Comparison of ENCODE assay signal across 1 mouse cellular context in genomic region chr11:103158621-103159478, GRCm38 (mm10).
TF ChIP-seq lines count a peak whose summit lies in the region.

No protein-coding gene starts in this region.

TF ChIP-seq in MEL, 35 proteins besides CTCF, POLR2A, EP300 and RAD21:
- 0 out of 2 replicates have a peak, but pooled peaks have one; percentile 80 for TF ChIP-seq CHD1 (IDR thresholded peaks at IDR 0.05; ENCODE audit: low read depth, low read length)
- peak; percentile 43; the same call in 1 of the 2 replicates for TF ChIP-seq TBP (IDR thresholded peaks at IDR 0.05; ENCODE audit: low read depth, low read length)
- TF ChIP-seq TAL1 (IDR thresholded peaks at IDR 0.05; ENCODE audit: low read length), result no peak
- peak; percentile 78 for TF ChIP-seq ZC3H11A (IDR thresholded peaks at IDR 0.05; ENCODE audit: low read depth, low read length)
- TF ChIP-seq MXI1 (IDR thresholded peaks at IDR 0.05; ENCODE audit: low read depth, low read length), result peak; percentile 28; the same call in 1 of the 2 replicates
- TF ChIP-seq CHD2 (IDR thresholded peaks at IDR 0.05; ENCODE audit: low read length), result no peak
- TF ChIP-seq USF2 (IDR thresholded peaks at IDR 0.05; ENCODE audit: borderline replicate concordance in 1 of 2, insufficient read depth in 1 of 2, low read depth in 1 of 2, low read length in 2 of 2), result no peak
- 0 out of 2 replicates have a peak, but pooled peaks have one; percentile 34 for TF ChIP-seq MAZ (IDR thresholded peaks at IDR 0.05; ENCODE audit: low read depth, low read length)
- TF ChIP-seq JUND (IDR thresholded peaks at IDR 0.05; ENCODE audit: low read depth, low read length), result no peak
- no peak for TF ChIP-seq UBTF (IDR thresholded peaks at IDR 0.05; ENCODE audit: borderline replicate concordance, insufficient read depth, low read depth, low read length)
- TF ChIP-seq E2F4 (IDR thresholded peaks at IDR 0.05; ENCODE audit: borderline replicate concordance, low read depth, low read length), result no peak
- no peak for TF ChIP-seq MEF2A (IDR thresholded peaks at IDR 0.05; ENCODE audit: extremely low read depth, insufficient replicate concordance, low read depth, low read length, poor library complexity, severe bottlenecking)
- TF ChIP-seq HCFC1 (IDR thresholded peaks at IDR 0.05; ENCODE audit: low read depth, low read length), result peak; percentile 45; the same call in 1 of the 2 replicates
- TF ChIP-seq POLR2AphosphoS2 (IDR thresholded peaks at IDR 0.05; ENCODE audit: low read length), result no peak
- TF ChIP-seq MAX (IDR thresholded peaks at IDR 0.05; ENCODE audit: low read length), result peak; percentile 47; the same call in 1 of the 2 replicates
- peak; percentile 2; the same call in 1 of the 2 replicates for TF ChIP-seq RCOR1 (IDR thresholded peaks at IDR 0.05; ENCODE audit: low read depth, low read length)
- TF ChIP-seq SIN3A (IDR thresholded peaks at IDR 0.05; ENCODE audit: low read length), result peak; percentile 75; the same call in 1 of the 2 replicates
- TF ChIP-seq ZMIZ1 (IDR thresholded peaks at IDR 0.05; ENCODE audit: low read depth, low read length), result no peak
- TF ChIP-seq ZNF384 (IDR thresholded peaks at IDR 0.05; ENCODE audit: low read depth, low read length), result peak; percentile 99
- peak; percentile 95 for TF ChIP-seq SMC3 (IDR thresholded peaks at IDR 0.05; ENCODE audit: low read depth, low read length)
- no peak for TF ChIP-seq ELF1 (IDR thresholded peaks at IDR 0.05; ENCODE audit: low read depth, low read length)
